Mouse (Mus musculus) adrenal gland, postnatal 14 days (tissue): ENCODE measurements around the gene Hectd4. TPM values are rescaled to one million over a fixed set of nuclear protein-coding genes. Genes with fewer than 3 reads are reported as not detected.
"Not testable (repeated sequence)": the region's sequence is repeated elsewhere in the genome, so short reads cannot be mapped to it uniquely, and the experiment has no call there.

Experiments used
- DNase-seq: peaks from one replicate; pipeline ENCODE4 v3.0.0; 2021; ENCODE audit warnings: mixed read lengths
- total RNA-seq: library from RNA; stranded (reverse); gene quantifications from 2 replicates; pipeline ENCODE4 v1.2.3, GENCODE M21; 2021

Gene Hectd4
- total RNA-seq, 1 experiment from 2014 or later, result 27.1 TPM

DNA sequence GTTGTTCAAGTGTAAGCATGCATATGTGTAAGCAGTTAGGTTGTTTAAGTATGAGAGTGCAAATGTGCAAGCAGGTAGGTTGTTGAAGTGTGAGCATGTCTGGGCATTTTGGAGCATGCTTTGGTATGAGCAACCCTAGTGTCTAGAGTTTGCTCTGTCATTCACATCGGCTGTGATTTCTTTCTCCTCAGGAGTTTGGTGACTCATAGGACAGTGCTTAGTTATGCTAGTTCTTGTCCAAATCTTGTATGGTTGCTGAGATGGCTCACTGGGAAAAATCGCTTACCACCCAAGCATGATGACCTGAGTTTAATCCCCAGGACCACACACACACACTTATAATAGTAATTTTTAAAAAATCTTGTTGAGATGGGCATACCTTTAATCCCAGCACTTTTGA is 67.2 kb downstream of the Hectd4 start:
- DNase-seq, result no peak

GRCm38 (mm10) chr5:121290289-121290688 is 70.3 kb downstream of the Hectd4 start:
- no peak for DNase-seq

DNA sequence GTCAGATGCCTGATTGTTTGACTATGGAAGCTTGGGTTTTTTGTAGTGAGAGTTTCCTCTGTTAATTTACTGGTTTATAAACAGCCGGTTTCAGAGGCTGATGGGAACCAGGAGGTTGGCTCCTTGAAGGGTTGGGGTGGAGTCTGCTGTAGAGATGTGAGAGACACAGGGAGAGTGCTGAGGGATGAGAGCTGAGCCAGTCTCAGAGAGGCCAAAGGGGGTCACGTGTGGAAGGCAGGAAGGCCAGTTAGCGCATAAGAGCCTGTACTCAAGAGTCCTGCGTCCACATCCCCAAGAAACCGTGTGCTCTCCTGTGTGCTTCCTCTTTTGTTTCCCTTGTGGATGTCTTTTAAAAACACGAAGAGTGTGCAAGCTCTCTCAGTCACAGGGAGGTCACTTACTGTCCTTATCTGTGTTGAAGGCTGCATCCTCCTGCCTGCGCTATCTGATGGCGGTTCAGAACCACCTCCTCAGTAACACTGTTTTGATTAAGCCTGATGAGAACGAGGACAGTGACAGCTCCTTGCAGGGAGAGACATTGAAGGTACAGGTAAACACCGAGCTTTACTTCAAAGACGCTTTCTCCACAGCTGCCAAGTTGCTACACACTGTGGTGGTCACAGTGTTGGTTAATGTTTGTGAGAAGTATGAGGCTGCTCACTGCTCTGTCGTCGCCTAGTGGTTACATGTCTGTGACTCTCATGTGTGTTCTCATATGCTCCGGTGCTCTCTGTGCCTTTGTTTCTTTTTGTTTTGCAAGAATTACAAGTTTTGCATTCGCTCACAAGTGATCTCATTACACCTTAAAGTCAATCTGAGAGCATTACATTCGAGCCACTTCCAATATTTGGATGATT is 72.5 kb downstream of the Hectd4 start:
- no peak for DNase-seq

DNA sequence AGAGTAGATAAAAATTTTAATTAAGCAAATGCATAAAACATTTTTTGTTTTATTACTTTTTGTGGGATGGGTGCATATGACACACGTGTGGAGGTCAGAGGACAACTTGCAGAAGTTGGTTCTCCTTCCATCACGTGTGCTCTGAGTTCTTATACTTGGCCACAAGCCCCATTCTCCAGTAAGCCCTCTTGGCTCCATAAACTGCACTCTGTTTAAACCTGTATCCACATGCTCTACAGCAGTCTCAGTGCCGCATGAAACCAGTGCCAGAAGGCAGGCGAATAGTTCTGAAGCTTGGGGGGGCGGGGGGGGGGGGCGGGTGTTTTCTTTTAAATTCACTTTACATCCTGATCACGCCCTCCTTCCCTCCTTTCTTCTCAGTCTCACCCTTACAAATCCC is 85.0 kb downstream of the Hectd4 start:
- no peak for DNase-seq

- DNase-seq, result no peak
Observed at GRCm38 (mm10) chr5:121307620-121308019, 87.6 kb downstream of the Hectd4 start.

- DNase-seq, result no peak
Observed at GRCm38 (mm10) chr5:121311576-121311975, 91.6 kb downstream of the Hectd4 start.

DNA sequence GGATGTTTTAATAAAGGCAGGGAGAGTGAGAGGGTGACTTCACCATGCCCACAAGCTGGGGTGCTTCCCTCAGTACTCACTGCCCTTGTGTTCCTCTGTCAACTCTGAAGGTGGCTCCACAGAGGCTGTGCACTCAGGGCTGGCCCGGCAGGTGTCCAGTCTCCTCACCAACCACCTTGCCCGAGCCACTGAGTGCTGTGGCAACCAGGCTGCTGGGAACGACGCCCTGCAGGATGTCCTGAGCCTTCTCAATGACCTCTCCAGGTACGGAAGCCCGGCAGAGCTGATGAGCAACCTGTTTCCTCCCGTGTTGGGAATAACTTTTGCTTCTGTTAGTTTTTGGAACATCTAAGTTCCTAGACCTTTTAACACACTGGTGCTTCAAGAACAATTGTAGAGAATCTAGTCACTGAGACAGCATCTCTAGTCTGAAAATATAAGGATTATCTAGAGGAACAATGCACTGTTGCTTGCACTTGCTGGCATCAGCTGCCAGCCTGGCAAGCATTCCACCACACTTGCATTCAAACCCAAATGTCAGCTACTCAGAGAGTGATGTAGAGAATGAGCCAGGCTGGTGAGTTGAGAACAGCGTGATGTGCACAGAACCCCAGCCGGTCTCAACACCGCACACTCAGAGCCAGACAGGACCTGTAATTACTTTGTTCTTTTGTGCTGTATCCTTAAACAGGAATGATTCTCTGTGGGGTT is 93.9 kb downstream of the Hectd4 start:
- no peak for DNase-seq

GRCm38 (mm10) chr5:121326079-121326805 is 106.2 kb downstream of the Hectd4 start:
- no peak for DNase-seq

GRCm38 (mm10) chr5:121329333-121330058 is 109.5 kb downstream of the Hectd4 start:
- peak; percentile 61 for DNase-seq

GRCm38 (mm10) chr5:121330154-121330816 is 110.3 kb downstream of the Hectd4 start:
- DNase-seq, result not testable (repeated sequence)

DNA sequence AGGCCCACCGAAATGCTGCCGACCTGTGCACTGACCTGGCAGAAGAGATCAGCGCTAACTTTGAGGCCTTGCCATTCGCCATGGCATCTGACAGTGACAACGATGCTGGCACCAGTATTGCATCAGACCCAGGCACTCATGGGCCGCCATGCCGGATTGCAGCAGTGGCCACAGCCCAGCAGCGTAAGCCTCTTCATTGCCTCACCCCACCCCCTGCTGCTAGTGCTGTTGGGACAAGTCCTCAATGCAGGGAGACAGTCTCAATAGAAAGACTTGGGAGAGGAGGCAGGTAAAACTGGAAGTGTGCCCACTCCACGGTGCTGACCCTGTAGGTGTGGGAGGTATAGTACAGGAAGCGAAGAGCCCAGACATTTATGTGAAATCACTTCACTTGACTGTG is 111.7 kb downstream of the Hectd4 start:
- no peak for DNase-seq

DNA sequence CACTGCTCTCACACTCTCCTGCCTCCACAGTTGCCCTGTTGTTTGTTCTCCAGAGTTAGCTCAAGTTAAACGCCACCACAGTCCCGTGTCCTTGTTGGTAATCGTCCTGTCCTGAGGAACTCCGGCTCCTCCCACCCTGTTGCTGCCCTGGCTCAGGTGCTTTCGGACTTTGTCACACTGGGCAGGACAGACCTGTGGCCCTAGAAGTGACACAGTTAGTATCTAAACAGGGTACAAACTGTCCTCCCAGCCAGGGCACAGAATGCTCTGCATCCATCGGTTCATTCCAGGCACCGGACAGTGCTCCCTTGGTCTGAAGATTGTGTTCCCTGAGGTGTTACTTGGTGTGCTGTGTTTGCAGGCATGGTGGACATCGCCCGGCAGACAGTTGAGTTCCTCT is 114.0 kb downstream of the Hectd4 start:
- DNase-seq, result no peak

- DNase-seq, result no peak
Observed at GRCm38 (mm10) chr5:121334454-121334853, 114.4 kb downstream of the Hectd4 start.

DNA sequence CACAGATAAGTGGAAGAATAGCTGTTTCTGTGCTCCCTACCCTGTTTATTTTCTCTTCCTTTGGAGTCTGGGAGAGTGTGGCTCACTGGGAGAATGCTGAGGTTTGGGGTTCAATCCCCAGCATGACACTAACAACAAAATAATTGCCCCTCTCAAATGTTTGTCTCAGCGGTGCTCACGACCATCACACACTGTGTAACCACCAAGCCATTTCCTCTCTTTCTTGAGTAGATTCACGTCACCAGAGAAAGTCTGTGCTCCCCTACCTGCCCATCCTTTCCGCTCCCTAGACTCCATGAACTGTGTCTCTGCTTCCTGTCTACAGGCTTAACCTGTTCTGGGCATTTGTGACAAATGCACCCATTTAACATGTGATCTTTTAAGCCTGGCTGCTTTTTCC is 115.4 kb downstream of the Hectd4 start:
- no peak for DNase-seq

- DNase-seq, result no peak
Observed at GRCm38 (mm10) chr5:121336009-121336408, 116.0 kb downstream of the Hectd4 start.

DNA sequence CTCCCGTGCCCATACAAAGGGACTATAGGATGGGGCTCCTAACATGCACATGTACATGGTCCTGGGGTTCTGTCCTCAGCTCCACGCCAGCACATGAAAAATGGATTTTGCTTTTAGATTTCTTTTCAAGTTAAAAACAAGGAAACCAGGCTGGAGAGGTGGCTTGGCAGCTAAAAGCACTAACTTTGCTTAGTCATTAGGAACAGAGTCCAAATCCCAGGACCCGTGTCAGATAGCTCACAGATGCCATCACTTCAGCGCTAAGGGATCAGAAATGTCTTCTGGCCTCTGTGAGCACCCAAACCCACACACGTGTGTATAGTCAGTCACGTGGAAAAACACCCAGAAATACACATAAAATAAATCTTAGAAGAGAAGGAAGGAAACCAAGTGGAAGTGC is 116.8 kb downstream of the Hectd4 start:
- DNase-seq, result no peak

DNA sequence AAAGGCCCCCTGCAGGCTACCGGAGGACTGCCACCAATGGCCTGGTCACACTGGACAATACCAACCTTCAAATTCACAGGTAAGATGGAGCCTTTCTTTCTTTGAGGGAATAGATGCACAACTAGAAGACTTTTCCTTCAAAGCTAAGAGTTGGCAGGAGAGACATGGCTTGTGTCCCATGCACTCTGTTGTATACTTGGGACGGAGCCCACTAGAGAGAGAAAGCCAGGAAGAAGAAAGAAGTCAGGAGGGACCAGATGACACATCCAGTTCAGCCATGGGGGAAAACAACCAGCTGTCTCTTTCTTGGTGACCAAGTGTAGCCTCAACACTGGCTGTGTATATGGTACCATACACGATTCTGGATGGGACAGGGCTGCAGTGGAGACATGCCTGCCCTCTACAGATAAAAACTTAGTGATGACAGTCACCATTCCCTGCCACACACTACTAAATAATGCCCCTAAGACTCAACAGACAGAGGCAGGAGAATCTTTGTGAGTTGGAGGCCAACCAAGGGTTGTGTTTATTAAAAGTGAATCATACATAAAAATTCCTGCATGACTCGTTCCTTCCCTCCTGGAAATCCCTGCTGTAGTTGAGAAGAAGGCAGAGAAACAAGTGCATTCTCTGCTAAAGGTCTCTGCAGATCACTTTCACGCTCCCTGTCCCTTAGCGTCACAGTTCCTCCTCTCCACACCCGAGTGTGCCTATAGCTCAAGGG is 119.7 kb downstream of the Hectd4 start:
- DNase-seq, result peak; percentile 21

GRCm38 (mm10) chr5:121340965-121341473 is 121.0 kb downstream of the Hectd4 start:
- DNase-seq, result no peak

DNA sequence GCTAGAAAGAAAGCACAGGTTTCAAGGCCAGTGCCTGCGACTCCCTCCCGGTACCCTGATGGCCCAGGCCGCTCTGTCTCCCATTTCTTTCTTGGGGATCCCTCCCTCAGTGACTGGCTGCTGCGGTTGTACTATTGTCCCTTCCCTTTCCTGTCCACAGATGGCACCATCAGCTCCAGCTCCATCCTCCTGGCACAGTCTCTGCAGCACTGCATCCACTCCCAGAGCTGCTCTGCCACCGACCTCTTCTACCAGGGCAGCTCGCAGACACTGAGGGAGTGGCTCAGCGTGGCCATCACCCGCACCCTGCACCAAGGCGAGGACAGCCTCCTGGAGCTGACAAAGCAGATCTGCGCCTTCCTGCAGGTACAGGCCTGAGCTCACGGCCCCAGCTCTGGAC is 122.5 kb downstream of the Hectd4 start:
- no peak for DNase-seq

GRCm38 (mm10) chr5:121343997-121344396 is 124.0 kb downstream of the Hectd4 start:
- DNase-seq, result no peak

GRCm38 (mm10) chr5:121359229-121359628 is 139.2 kb downstream of the Hectd4 start:
- no peak for DNase-seq
